Mouse (Mus musculus): Measurements from ENCODE around the gene Tdgf1. TPM values are rescaled to one million over a fixed set of nuclear protein-coding genes. Genes with fewer than 3 reads are reported as not detected.

Tdgf1 gene
- polyA plus RNA-seq, 1 experiment from 2014 or later: not detected

DNA sequence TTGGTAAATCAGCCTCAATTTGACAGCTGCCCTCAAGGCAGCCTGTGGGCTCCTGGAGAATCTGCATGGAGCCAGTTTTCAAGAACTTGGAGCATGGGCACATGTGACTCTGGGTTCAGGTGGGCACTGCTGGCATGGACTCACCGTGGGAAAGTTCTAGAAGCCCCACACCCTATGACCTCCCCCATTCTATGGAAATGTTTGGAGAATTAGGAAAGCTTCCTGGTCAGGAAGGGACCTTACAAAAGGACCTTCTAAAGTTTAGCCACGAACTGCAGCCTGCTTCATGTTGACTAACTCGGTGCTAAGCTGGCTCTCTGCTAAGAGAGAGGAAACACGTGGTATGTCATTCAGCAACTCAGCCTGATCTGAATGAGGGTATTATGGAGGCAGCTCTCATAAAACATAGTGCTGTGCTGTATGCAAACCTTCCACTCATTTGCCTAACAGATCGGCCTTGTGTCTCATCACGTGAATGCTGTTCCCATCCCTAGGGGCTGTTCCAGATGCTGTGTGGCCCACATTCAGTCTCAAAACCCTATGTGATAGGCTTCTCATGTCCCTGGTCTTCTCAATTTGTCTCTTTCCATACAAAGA, 36.5 kb downstream of the Tdgf1 start:
- 53% methylated on average over 6 of the region's 6 CpGs for WGBS (ENCODE audit: missing documents)
- Histone ChIP-seq H3K36me3 (ENCODE audit: inconsistent target) (no peaks in the 10 kb centered on the region), H3K4me3 (ENCODE audit: inconsistent target) (no peak overlapping the region), H3K27ac (no peak overlapping the region), H3K79me2 (ENCODE audit: inconsistent target) (no peaks in the 10 kb centered on the region)

- Histone ChIP-seq H3K4me3 (ENCODE audit: inconsistent target) (no peak overlapping the region), H3K36me3 (ENCODE audit: inconsistent target) (no peaks in the 10 kb centered on the region), H3K27ac (no peak overlapping the region), H3K79me2 (ENCODE audit: inconsistent target) (no peaks in the 10 kb centered on the region)
- 97% methylated on average over 3 of the region's 3 CpGs for WGBS (ENCODE audit: missing documents)
These were observed 37.3 kb downstream of the Tdgf1 start for GRCm38 (mm10) chr9:110908631-110909016.

- H3K4me3 ChIP-seq (ENCODE audit: inconsistent target): no peak overlapping the region
- WGBS (ENCODE audit: missing documents): 90% methylated on average over 4 of the region's 4 CpGs
- no peak overlapping the region for H3K27ac ChIP-seq
- H3K79me2 ChIP-seq (ENCODE audit: inconsistent target): no peaks in the 10 kb centered on the region
- H3K36me3 ChIP-seq (ENCODE audit: inconsistent target): no peaks in the 10 kb centered on the region
These were observed 37.9 kb downstream of the Tdgf1 start for GRCm38 (mm10) chr9:110907838-110908630.

DNA sequence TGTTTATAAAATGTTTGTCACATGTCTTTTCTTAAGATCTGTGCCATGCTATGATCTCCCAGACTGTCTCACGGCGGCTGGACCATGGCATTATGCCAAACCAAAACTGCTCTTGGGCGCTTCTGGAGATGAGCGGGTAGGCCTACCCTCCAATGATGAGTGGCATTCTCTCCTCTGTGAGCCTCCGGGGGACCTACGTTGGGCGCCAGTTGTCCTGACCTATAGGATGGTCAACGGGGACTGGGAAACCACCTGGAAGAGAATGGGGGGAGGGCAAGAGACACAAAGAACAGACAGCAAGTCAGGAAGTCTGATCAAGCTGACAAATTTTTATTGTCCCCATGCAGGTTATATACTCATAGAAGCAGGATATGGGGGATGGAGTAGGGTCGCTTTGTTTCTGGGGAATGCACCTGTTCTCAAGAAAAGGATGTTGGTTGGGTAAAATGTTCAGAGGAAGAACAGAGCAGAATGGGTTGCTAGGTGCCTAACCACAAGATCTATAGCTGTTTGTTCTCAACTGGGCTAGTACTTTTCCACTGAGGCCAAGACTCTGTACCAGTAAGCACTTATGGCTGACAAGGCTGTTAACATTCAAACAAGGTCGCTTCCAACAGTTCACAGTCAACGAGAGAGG, 38.6 kb downstream of the Tdgf1 start:
- no peaks in the 10 kb centered on the region for H3K36me3 ChIP-seq (ENCODE audit: inconsistent target)
- no peaks in the 10 kb centered on the region for H3K79me2 ChIP-seq (ENCODE audit: inconsistent target)
- 96% methylated on average over 10 of the region's 11 CpGs for WGBS (ENCODE audit: missing documents)
- H3K27ac ChIP-seq: no peak overlapping the region
- H3K4me3 ChIP-seq (ENCODE audit: inconsistent target): no peak overlapping the region

DNA sequence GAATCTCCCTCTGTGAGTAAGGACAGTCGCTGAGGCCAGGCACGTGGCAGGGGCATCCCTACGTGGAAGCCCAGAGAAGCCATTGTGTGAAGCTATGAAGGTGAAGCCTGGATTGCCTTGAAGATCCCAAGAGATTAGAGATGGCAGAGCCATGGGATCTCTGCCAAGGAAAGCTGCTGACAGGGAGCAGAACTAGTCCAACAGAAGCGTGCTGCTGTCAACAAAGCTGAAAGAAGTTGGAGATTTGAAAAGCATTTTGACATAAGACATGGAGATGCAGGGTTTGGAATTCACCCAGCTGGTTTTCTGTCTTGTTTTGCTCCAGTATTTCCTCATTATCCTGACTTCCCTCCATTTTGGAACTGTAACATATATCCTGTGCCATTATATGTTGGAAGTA, 43.7 kb downstream of the Tdgf1 start:
- Histone ChIP-seq H3K4me3 (ENCODE audit: inconsistent target) (no peak overlapping the region), H3K27ac (no peak overlapping the region)

DNA sequence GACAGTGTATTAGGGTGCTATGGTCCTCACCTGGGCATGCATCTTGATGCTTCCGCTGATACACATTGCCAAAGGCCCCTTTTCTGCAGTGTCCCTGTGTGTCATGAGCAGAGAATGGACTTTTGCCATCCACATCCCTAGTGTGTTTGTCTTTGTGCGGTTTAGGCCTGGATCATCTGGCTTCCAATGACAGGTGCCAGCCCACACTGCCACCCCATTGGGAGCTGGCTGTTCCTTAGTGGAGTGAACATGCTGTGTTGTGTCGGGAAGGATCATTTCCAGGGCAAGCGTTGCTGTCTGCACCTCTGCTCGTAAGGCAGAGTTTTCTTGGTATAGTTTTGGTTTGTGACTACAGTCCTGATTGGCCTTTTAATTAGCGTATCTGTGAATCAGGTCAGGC, 44.8 kb downstream of the Tdgf1 start:
- H3K27ac ChIP-seq: no peak overlapping the region
- 95% methylated on average over 6 of the region's 6 CpGs for WGBS (ENCODE audit: missing documents)
- H3K79me2 ChIP-seq (ENCODE audit: inconsistent target): no peaks in the 10 kb centered on the region
- H3K4me3 ChIP-seq (ENCODE audit: inconsistent target): no peak overlapping the region
- peaks cover 8% of the 10 kb centered on the region; the same call in 1 of the 2 replicates for H3K36me3 ChIP-seq (ENCODE audit: inconsistent target)

More for the DNA sequence above, 43.7 kb downstream of the Tdgf1 start:
- Histone ChIP-seq H3K36me3 (ENCODE audit: inconsistent target) (peaks cover 8% of the 10 kb centered on the region; the same call in 1 of the 2 replicates), H3K79me2 (ENCODE audit: inconsistent target) (no peaks in the 10 kb centered on the region)
- WGBS (ENCODE audit: missing documents): 95% methylated on average over 4 of the region's 4 CpGs

DNA sequence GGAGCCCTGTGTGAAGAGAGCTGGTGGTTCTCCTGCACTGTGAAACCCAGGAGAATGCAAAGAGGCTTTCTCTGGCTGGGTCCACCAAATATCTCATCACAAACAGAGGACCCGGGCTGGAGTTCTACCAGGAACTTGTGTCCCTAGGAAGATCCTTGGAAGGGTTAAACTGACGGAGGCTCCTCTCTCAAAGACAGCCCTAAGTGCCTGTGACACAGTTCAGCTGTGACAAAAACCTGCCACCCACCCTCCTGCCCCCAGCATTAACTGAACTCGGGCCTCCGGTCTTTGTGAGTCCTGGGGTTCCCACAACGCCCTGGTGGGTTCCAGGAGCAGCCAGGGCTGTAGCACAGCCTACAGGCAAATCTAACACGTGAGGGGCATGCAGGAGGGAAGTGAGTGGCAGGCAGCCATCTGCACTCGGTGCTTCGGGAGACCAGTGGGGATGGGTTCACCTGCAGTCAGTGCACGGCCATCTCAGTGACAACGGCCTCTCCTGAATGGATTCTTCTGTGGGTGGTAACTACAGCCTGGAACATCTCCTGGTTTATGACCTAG, 46.4 kb downstream of the Tdgf1 start:
- Histone ChIP-seq H3K4me3 (ENCODE audit: inconsistent target) (no peak overlapping the region), H3K36me3 (ENCODE audit: inconsistent target) (peaks cover 9% of the 10 kb centered on the region; the same call in 1 of the 2 replicates), H3K79me2 (ENCODE audit: inconsistent target) (no peaks in the 10 kb centered on the region), H3K27ac (no peak overlapping the region)
- 84% methylated on average over 10 of the region's 10 CpGs for WGBS (ENCODE audit: missing documents)

DNA sequence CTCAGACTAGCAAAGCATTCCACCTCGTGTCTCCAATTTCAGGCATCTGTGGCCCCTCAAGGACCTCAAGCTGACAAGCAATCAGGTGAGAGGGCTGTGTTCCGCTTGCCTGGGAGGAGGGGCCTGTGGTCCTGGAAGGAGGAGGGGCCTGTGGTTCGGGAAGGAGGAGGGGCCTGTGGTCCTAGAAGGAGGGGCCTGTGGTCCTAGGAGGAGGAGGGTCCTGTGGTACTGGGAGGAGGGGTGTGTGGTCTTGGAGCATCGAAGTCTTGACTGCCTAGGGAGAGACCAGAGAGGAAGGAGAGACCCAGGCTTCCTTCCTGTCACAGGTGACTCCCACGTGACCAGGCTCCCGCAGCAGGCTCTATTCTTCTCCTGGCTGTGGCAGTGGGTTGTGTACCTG, 49.4 kb downstream of the Tdgf1 start:
- H3K27ac ChIP-seq: no peak overlapping the region
- no peak overlapping the region for H3K4me3 ChIP-seq (ENCODE audit: inconsistent target)
- H3K36me3 ChIP-seq (ENCODE audit: inconsistent target): peaks cover 13% of the 10 kb centered on the region; the same call in 1 of the 2 replicates
- WGBS (ENCODE audit: missing documents): 8% methylated on average over 6 of the region's 6 CpGs
- H3K79me2 ChIP-seq (ENCODE audit: inconsistent target): no peaks in the 10 kb centered on the region

DNA sequence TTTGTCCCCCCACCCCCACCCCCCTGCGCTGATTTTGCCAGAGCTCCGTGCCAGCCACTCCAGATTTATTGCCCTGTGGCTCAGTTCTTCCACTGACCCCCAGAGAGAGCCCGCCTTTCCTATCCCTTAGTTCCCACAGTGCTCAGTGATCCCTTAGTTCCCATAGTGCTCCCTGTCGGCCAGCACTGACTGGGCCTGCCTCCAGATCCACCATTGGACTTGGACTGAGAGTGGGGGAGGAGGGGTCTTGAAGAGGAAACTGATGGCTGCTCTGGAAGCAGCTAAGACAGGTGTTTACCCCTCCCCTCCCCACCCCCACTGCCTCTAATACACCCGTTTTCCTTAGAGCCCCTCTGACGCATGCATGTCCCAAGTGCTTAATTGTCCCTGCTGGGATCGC, 50.0 kb downstream of the Tdgf1 start:
- 80% methylated on average over 7 of the region's 7 CpGs for WGBS (ENCODE audit: missing documents)
- Histone ChIP-seq H3K36me3 (ENCODE audit: inconsistent target) (peaks cover 13% of the 10 kb centered on the region; the same call in 1 of the 2 replicates), H3K79me2 (ENCODE audit: inconsistent target) (no peaks in the 10 kb centered on the region), H3K27ac (no peak overlapping the region), H3K4me3 (ENCODE audit: inconsistent target) (no peak overlapping the region)

DNA sequence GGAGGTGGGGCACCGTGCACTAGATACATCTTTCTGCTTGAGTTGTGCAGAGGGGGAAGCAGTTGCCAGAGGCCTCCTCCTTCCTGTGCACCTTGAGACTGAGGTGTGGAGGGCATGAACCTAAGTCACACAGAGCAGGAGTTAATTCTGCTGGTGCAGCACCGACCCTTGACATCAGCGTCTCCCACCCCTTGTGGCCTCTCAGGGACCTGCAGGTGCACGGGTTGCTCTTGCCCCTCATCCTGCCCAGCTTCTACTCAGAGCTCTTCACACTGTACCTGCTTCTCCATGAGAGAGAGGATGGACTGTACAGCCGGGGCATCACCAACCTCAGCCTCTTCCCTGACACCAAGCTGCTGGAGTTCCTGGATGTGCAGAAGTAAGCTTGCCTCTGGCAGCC, 50.5 kb downstream of the Tdgf1 start:
- Histone ChIP-seq H3K36me3 (ENCODE audit: inconsistent target) (peaks cover 13% of the 10 kb centered on the region; the same call in 1 of the 2 replicates), H3K79me2 (ENCODE audit: inconsistent target) (no peaks in the 10 kb centered on the region), H3K27ac (no peak overlapping the region), H3K4me3 (ENCODE audit: inconsistent target) (no peak overlapping the region)
- 79% methylated on average over 5 of the region's 5 CpGs for WGBS (ENCODE audit: missing documents)

- Histone ChIP-seq H3K27ac (no peak overlapping the region), H3K36me3 (ENCODE audit: inconsistent target) (peaks cover 11% of the 10 kb centered on the region; the same call in 1 of the 2 replicates), H3K79me2 (ENCODE audit: inconsistent target) (no peaks in the 10 kb centered on the region), H3K4me3 (ENCODE audit: inconsistent target) (no peak overlapping the region)
- 54% methylated on average over 10 of the region's 10 CpGs for WGBS (ENCODE audit: missing documents)
These were observed 52.5 kb downstream of the Tdgf1 start for GRCm38 (mm10) chr9:110893429-110893828.

DNA sequence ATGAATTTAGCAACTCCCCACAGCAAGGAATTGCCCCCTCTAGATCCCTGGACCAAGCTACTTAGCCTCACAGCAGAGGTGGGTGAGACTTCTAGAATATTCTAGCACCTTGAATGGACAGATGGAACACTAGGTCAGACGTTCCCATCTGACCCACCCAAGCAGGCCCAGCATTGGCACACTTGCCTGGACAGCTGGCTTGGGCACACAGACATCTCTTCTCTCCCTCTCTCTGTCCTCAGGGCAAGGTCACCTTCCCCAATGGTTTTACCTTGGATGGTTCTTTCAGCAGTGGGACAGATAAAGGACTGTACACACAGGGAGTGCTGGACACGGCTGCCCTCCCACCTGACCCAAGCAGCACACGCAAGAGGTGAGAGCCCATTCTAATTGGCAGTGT, 53.4 kb downstream of the Tdgf1 start:
- 98% methylated on average over 3 of the region's 3 CpGs for WGBS (ENCODE audit: missing documents)
- Histone ChIP-seq H3K79me2 (ENCODE audit: inconsistent target) (no peaks in the 10 kb centered on the region), H3K36me3 (ENCODE audit: inconsistent target) (peaks cover 4% of the 10 kb centered on the region; the same call in 1 of the 2 replicates), H3K27ac (no peak overlapping the region), H3K4me3 (ENCODE audit: inconsistent target) (no peak overlapping the region)

DNA sequence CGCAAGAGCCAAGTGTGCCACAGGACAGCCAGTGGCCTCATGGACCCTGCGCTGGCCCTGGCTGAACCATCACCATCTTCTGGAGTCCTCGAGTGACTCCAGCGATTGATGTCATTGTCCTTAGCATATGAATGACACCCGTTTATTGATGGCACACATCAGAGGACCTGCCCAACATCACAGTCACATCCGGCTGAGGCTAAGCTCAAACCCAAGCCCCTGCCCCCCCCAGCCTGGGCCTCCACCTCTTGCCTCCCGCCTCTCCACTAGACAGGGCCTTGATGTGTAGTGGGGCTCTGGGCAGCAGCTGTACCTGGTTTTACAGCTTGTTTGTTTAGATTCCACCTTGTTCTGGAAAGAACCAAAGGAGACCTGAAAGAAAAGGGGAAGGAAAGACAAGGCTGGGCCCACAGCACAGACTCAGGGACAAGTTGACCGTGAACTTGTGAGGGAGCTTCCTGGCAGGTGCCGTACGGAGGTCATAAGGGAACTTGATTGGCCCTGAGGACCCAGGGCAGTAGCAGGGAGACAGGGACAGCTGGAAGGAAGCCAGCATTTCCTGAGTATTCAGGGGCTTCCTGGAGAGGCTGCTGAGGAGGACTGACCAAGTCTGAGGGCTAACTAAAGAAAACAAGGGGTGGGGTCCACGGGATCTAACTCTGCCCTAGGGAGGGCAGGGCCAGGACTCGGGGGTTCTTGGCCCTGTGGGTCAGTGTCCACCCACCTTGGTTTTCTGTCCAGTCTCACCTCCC, 54.7 kb downstream of the Tdgf1 start:
- no peak overlapping the region for H3K27ac ChIP-seq
- H3K79me2 ChIP-seq (ENCODE audit: inconsistent target): no peaks in the 10 kb centered on the region
- H3K36me3 ChIP-seq (ENCODE audit: inconsistent target): 0 out of 2 replicates have a peak, but pooled peaks cover 4% of the 10 kb centered on the region
- WGBS (ENCODE audit: missing documents): 57% methylated on average over 12 of the region's 12 CpGs
- no peak overlapping the region for H3K4me3 ChIP-seq (ENCODE audit: inconsistent target)

Data from macrophage (primary cell).